Mouse (Mus musculus) MEL (cell line): ENCODE measurements around the gene Grip1. TPM values are rescaled to one million over a fixed set of nuclear protein-coding genes. Genes with fewer than 3 reads are reported as not detected.

Experiments used
- DNase-seq: peaks from one replicate; pipeline ENCODE4 v3.0.0; 2011; ENCODE audit warnings: low read depth, low spot score
- H3K27ac ChIP-seq: 2 replicates; pipeline ENCODE4 v1.5.1; 2012; ENCODE audit warnings: low read depth, mild to moderate bottlenecking, control low read depth, low read length, moderate library complexity; ENCODE audit not compliant: control insufficient read depth
- H3K27me3 ChIP-seq, 2 experiments: fragments of 150-350 bp in 1 of 2; sonication (generic) in 1 of 2; 2 replicates each; pipeline ENCODE4 v1.6.1; 2012; ENCODE audit warnings: low read length in 2 of 2, mild to moderate bottlenecking in 2 of 2, improper control_type of control experiment in 1 of 2, moderate library complexity in 1 of 2; ENCODE audit not compliant: insufficient read depth in 2 of 2, control insufficient read depth in 1 of 2
- H3K36me3 ChIP-seq, 2 experiments: 2 replicates each; pipeline ENCODE4 v1.6.1; 2012 to 2014; ENCODE audit warnings: low read length in 2 of 2, improper control_type of control experiment in 1 of 2, inconsistent platforms in 1 of 2, mild to moderate bottlenecking in 1 of 2; ENCODE audit not compliant: insufficient read depth in 2 of 2, control insufficient read depth in 1 of 2
- H3K4me1 ChIP-seq, 2 experiments: fragments of 150-350 bp in 1 of 2; sonication (generic) in 1 of 2; 2 replicates each; pipeline ENCODE4 v1.6.1; 2012; ENCODE audit warnings: low read length in 2 of 2, improper control_type of control experiment in 1 of 2, mild to moderate bottlenecking in 1 of 2; ENCODE audit not compliant: insufficient read depth in 2 of 2, control insufficient read depth in 1 of 2
- H3K4me3 ChIP-seq, 2 experiments: fragments of 150-350 bp in 1 of 2; sonication (generic) in 1 of 2; 2 replicates each; pipeline ENCODE4 v1.5.1; 2012; ENCODE audit warnings: low read depth in 2 of 2, low read length in 2 of 2, mild to moderate bottlenecking in 2 of 2, moderate library complexity in 2 of 2, control low read depth in 1 of 2, improper control_type of control experiment in 1 of 2; ENCODE audit not compliant: control insufficient read depth in 1 of 2, insufficient read depth in 1 of 2
- H3K79me2 ChIP-seq: 2 replicates; pipeline ENCODE4 v1.6.1; 2012; ENCODE audit warnings: mild to moderate bottlenecking, low read length, moderate library complexity; ENCODE audit not compliant: control insufficient read depth, poor library complexity, insufficient read depth
- H3K9ac ChIP-seq: 2 replicates; pipeline ENCODE4 v1.6.1; 2012; ENCODE audit warnings: low read depth, mild to moderate bottlenecking, control low read depth, low read length, moderate library complexity; ENCODE audit not compliant: control insufficient read depth, poor library complexity, severe bottlenecking
- H3K9me3 ChIP-seq: fragments of 150-350 bp; sonication (generic); replicated peaks from 2 replicates; pipeline ENCODE4 v1.6.1; 2012; ENCODE audit warnings: mild to moderate bottlenecking, low read length, improper control_type of control experiment, moderate library complexity; ENCODE audit not compliant: insufficient read depth
- CHD2 ChIP-seq: IDR thresholded peaks from 2 replicates; pipeline ENCODE4 v1.6.1; 2011; ENCODE audit warnings: low read length, improper control_type of control experiment
- CTCF ChIP-seq, 3 experiments: IDR thresholded peaks in 2 of 3; conservative IDR thresholded peaks in 1 of 3; 2 replicates each; pipeline ENCODE4 v1.5.1; 2011 to 2012; ENCODE audit warnings: low read length in 3 of 3, low read depth in 2 of 3, mild to moderate bottlenecking in 2 of 3, improper control_type of control experiment in 1 of 3, inconsistent platforms in 1 of 3, mixed read lengths in 1 of 3, moderate library complexity in 1 of 3; ENCODE audit not compliant: control insufficient read depth in 1 of 3, insufficient read depth in 1 of 3, poor library complexity in 1 of 3, severe bottlenecking in 1 of 3
- E2F4 ChIP-seq: IDR thresholded peaks from 2 replicates; pipeline ENCODE4 v1.6.1; 2011; ENCODE audit warnings: low read depth, low read length, improper control_type of control experiment, borderline replicate concordance
- ELF1 ChIP-seq: IDR thresholded peaks from 2 replicates; pipeline ENCODE4 v1.6.1; 2014; ENCODE audit warnings: low read depth, mild to moderate bottlenecking, inconsistent platforms, low read length, improper control_type of control experiment, moderate library complexity
- GATA1 ChIP-seq: IDR thresholded peaks from 2 replicates; pipeline ENCODE4 v1.6.1; 2011; ENCODE audit warnings: low read depth, low read length, improper control_type of control experiment
- HCFC1 ChIP-seq: IDR thresholded peaks from 2 replicates; pipeline ENCODE4 v1.6.1; 2012; ENCODE audit warnings: low read depth, mild to moderate bottlenecking, inconsistent platforms, low read length, improper control_type of control experiment, moderate library complexity
- JUND ChIP-seq: IDR thresholded peaks from 2 replicates; pipeline ENCODE4 v1.6.1; 2011; ENCODE audit warnings: low read depth, mild to moderate bottlenecking, improper control_type of control experiment, low read length
- MAFK ChIP-seq: IDR thresholded peaks from 2 replicates; pipeline ENCODE4 v1.6.1; 2011; ENCODE audit warnings: low read depth, mild to moderate bottlenecking, low read length, improper control_type of control experiment, borderline replicate concordance
- MAX ChIP-seq: IDR thresholded peaks from 2 replicates; pipeline ENCODE4 v1.6.1; 2011; ENCODE audit warnings: low read length, improper control_type of control experiment
- MAZ ChIP-seq: IDR thresholded peaks from 2 replicates; pipeline ENCODE4 v1.6.1; 2012; ENCODE audit warnings: low read depth, mild to moderate bottlenecking, inconsistent platforms, low read length, improper control_type of control experiment
- MXI1 ChIP-seq: IDR thresholded peaks from 2 replicates; pipeline ENCODE4 v1.6.1; 2011; ENCODE audit warnings: mild to moderate bottlenecking, low read depth, low read length, improper control_type of control experiment
- NELFE ChIP-seq: IDR thresholded peaks from 2 replicates; pipeline ENCODE4 v1.6.1; 2011; ENCODE audit warnings: low read depth, low read length, improper control_type of control experiment
- POLR2AphosphoS2 ChIP-seq: IDR thresholded peaks from 2 replicates; pipeline ENCODE4 v1.6.1; 2011; ENCODE audit warnings: low read length, improper control_type of control experiment
- TAL1 ChIP-seq: IDR thresholded peaks from 2 replicates; pipeline ENCODE4 v1.6.1; 2012; ENCODE audit warnings: mild to moderate bottlenecking, inconsistent platforms, low read length, moderate library complexity, mixed read lengths
- TCF12 ChIP-seq: IDR thresholded peaks from 2 replicates; pipeline ENCODE4 v1.6.1; 2014; ENCODE audit warnings: low read depth, mild to moderate bottlenecking, inconsistent platforms, low read length, improper control_type of control experiment, moderate library complexity
- USF1 ChIP-seq: IDR thresholded peaks from 2 replicates; pipeline ENCODE4 v1.6.1; 2014; ENCODE audit warnings: low read depth, mild to moderate bottlenecking, inconsistent platforms, low read length, improper control_type of control experiment, moderate library complexity
- USF2 ChIP-seq, 2 experiments: IDR thresholded peaks; 2 replicates each; pipeline ENCODE4 v1.6.1; 2011 to 2012; ENCODE audit warnings: improper control_type of control experiment in 2 of 2, low read length in 2 of 2, borderline replicate concordance in 1 of 2, inconsistent platforms in 1 of 2, low read depth in 1 of 2, mild to moderate bottlenecking in 1 of 2; ENCODE audit not compliant: insufficient read depth in 1 of 2
- ZKSCAN1 ChIP-seq: IDR thresholded peaks from 2 replicates; pipeline ENCODE4 v1.6.1; 2012; ENCODE audit warnings: low read depth, mild to moderate bottlenecking, inconsistent platforms, low read length, improper control_type of control experiment, moderate library complexity
- ZNF384 ChIP-seq: IDR thresholded peaks from 2 replicates; pipeline ENCODE4 v1.6.1; 2012; ENCODE audit warnings: low read depth, mild to moderate bottlenecking, inconsistent platforms, low read length, improper control_type of control experiment
- polyA plus RNA-seq, 2 experiments: library from polyadenylated mRNA; stranded (reverse) in 1 of 2; unstranded in 1 of 2; fragments of >175 nt in 1 of 2; fragments of >200 nt in 1 of 2; gene quantifications; 2 replicates each; pipeline versions ENCODE4 v1.2.1 to v1.2.4; 2012; ENCODE audit warnings: low replicate concordance in 2 of 2, low read depth in 1 of 2; ENCODE audit not compliant: insufficient read length in 2 of 2, insufficient read depth in 1 of 2, missing spikeins in 1 of 2
- total RNA-seq: library from RNA; depleted of rRNA; stranded (reverse); fragments of 300-350 nt; gene quantifications from 2 replicates; pipeline ENCODE4 v1.2.3, GENCODE M21; 2012

Grip1 gene
- total and polyA plus RNA-seq, 3 experiments: 0.04 TPM; not detected in 2

DNA sequence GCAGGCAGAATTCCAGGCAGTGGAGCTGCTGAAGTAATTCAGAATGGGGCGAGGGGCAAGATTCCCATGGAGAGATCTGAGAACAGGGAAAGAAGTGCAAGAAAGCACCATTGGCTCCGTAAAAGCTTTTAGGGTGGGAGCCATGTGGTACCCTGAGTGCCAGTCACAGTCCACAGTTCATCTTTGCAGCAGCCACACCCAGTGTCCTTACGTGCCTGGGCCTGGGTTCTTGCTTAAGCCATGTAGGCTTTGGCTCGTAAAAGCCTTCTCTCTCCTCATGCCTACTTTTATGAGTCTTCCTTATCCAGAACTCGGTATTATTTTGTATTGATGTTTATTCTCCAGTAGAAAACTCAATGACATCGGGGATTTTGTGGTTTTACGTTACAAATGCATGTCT is 550.5 kb downstream of the Grip1 start:
- no peaks in the 10 kb centered on the region for H3K79me2 ChIP-seq
- no peak for TF ChIP-seq CHD2
- no peak for TF ChIP-seq USF1
- TF ChIP-seq HCFC1: no peak
- TF ChIP-seq ZNF384: no peak
- no peak for TF ChIP-seq MAFK
- no peak for TF ChIP-seq ELF1
- no peak for TF ChIP-seq MAX
- no peak for TF ChIP-seq TAL1
- no peak for TF ChIP-seq GATA1
- no peak for TF ChIP-seq JUND
- no peak for TF ChIP-seq MXI1
- TF ChIP-seq ZKSCAN1: no peak
- TF ChIP-seq NELFE: no peak
- no peak for TF ChIP-seq POLR2AphosphoS2
- no peak for TF ChIP-seq TCF12
- no peak for TF ChIP-seq E2F4
- no peak for TF ChIP-seq MAZ
- H3K4me3 ChIP-seq: no peak overlapping the region
- H3K9ac ChIP-seq: no peak overlapping the region
- no peaks in the 10 kb centered on the region for H3K36me3 ChIP-seq
- no peaks in the 10 kb centered on the region for H3K9me3 ChIP-seq
- no peaks in the 10 kb centered on the region for H3K27me3 ChIP-seq
- no peak overlapping the region for H3K27ac ChIP-seq
- H3K4me1 ChIP-seq: no peaks in the 10 kb centered on the region
- DNase-seq: no peak

DNA sequence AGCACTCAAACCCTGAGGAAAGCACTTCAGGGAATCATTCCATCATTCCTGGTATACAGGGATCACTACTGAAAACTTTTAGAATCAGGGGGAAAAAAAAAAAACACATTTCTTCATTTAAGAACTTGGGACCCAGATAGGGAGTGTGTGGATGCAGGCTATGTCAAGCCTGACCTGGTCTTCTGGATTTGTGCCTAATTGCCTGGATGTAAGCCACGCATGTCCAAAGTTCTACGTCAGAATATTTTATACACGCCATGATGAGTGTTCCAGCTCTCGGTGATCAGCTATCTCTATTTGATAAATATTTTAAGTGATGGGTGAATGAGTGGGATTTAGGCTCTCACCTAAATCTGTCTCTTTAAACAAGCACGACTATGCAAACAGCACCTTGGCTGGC is 552.0 kb downstream of the Grip1 start:
- H3K27ac ChIP-seq: no peak overlapping the region
- TF ChIP-seq CTCF (IDR thresholded peaks at IDR 0.05 in 2 of 3, conservative IDR thresholded peaks at IDR 0.05 in 1 of 3; ENCODE audit: control insufficient read depth in 1 of 3, insufficient read depth in 1 of 3, low read depth in 2 of 3, low read length in 3 of 3, poor library complexity in 1 of 3, severe bottlenecking in 1 of 3) (no peak), USF2 (IDR thresholded peaks at IDR 0.05; ENCODE audit: borderline replicate concordance in 1 of 2, insufficient read depth in 1 of 2, low read depth in 1 of 2, low read length in 2 of 2) (no peak), NELFE (no peak)
- H3K27me3 ChIP-seq: no peaks in the 10 kb centered on the region
- no peak for DNase-seq
- no peak overlapping the region for H3K4me3 ChIP-seq
- H3K4me1 ChIP-seq: no peaks in the 10 kb centered on the region
- no peaks in the 10 kb centered on the region for H3K36me3 ChIP-seq
- H3K79me2 ChIP-seq: no peaks in the 10 kb centered on the region
- H3K9me3 ChIP-seq: no peaks in the 10 kb centered on the region
- H3K9ac ChIP-seq: no peak overlapping the region
